Mouse (Mus musculus) MEL-GATA-1-ER (cell line): ENCODE measurements around the gene Dnah11.
A peak's percentile ranks its signal among the peaks of the same experiment; 100 is the strongest.
"Not testable (repeated sequence)": the region's sequence is repeated elsewhere in the genome, so short reads cannot be mapped to it uniquely, and the experiment has no call there.

Experiments
- DNase-seq: peaks from one replicate; pipeline ENCODE4 v3.0.0-alpha.2; 2012; ENCODE audit warnings: low read depth; ENCODE audit errors: extremely low read depth

Gene Dnah11

DNA sequence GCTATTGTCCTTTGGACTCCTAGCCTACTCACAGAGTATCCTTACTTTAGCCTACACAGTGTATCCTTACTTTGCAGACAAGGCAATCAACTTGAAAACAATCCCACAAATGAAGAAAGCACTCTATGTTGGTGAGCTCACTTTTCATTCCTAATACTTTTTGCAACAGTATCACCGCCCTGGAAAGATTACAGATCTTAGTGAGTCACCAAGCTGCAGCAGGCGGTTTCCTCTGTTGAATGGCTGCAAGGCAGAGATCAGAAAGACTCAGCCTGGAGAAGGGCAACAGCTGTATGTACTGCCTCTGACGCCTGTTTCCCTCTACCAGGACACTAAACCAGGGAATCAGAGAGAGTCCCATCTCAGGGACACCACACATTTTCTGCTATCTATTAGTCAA is 218.5 kb downstream of the Dnah11 start:
- DNase-seq = no peak

DNA sequence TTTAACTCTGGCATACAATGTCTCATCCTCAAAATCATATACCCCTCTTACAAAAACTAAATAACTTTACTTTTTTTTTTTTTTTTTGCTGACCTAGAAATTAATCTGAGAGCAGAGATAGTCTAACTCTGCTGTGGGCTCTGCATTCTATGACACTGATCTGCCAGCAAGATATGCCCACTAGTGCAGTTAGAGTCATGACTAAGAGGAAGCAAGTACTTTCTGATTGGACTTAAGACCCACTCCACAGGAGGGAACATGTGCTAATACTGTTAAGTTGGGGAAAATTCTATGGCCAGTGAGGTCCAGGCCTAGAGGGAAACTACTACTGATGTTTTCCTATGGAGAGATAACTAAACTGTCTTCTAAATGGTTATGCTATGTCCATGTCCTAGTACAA is 225.1 kb downstream of the Dnah11 start:
- DNase-seq = no peak

DNA sequence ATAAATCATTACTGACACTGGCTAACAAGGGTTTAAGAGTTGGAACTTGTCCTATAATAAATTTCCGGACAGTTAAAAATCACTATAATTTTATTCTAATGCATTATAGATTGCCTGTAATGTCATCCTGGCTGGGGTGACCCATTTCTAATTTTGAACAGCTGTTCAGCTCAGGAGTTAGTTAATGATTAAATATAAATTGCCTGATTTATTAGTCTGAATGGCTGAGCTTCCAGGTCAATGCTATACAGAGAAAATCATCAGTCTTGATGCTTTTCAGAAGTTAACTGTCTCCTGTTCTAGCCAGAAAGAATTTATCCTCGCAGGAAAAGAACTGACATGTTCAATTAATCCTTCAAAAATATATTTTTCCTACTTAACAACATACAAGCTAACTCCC is 236.1 kb downstream of the Dnah11 start:
- no peak for DNase-seq

DNA sequence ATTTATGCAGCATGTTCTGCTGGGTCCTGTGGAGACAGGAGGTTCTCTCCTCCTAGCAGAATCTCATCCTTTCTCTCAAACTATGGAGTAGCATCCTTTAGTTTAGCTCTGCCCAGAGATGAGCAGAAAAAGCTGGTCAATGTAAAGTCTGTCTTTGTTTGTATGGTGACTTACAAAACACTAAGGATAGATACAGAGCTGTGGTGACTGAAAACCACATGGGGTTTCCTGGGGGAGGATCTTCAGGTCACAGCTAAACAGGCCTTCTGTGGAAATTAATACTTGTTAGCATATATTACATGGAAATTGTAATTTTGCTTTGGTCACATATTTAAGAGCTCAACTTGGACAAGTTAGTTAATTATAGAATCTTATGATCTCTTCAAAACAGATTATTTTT is 239.6 kb downstream of the Dnah11 start:
- no peak for DNase-seq

DNA sequence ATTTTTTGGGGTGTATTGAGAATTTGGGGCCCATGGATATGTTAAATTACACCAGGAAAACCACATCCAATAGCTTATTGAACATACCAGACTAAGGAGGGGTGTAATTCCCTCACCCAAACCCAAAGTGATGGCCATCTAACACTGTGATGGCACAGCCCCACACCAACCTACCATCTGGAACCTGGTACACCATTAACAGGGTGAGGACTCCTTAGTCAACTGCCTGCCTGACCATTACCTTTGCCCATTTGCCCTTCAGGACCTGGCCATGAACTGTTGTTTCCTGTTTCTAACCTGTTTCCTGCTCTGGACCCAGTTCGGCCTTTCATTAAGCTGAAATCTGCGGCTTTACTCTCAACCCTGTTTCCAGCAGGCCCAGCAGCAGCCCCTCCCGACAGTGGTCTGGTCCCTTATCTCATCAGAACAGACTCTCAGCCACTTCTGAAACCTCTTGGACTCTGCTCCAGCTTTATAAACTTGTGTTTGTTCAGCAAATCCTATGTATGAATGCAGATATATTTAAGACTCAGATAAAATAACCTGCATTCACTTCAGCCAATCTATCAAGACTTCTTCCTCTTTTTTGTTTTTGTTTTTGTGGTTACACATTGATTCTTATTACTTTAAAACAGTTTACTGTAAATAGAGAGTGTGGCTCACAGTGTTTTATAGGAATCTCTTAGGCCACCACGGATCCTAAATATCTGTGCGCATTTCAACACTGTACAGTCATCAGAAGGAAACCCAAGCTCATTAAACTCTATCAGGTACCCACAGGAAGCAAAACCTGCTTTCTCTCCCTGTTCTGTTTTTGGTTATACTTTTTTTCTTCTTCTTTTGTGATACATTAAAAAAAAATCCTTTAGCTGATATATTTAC is 251.8 kb downstream of the Dnah11 start:
- peak; percentile 25 for DNase-seq

DNA sequence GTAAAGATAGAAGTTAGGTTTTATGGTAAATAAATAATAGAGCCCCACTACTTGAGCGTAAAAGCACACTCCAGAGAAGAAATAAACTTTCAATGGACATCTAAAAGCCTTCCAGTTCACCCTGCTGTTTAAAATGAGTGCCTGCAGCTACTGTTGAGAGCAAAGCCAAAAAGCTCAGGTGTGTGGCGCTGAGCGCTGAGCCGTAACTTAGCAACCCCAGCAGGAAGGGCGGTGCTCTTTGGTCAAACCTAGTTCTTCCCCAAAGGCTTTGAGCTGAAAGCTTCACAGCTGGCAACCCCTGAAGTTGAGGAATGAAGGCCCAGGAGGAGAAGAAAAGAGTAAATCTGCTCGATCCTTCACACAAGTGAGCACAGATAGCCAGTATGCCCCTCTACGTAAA is 256.9 kb downstream of the Dnah11 start:
- DNase-seq = no peak

DNA sequence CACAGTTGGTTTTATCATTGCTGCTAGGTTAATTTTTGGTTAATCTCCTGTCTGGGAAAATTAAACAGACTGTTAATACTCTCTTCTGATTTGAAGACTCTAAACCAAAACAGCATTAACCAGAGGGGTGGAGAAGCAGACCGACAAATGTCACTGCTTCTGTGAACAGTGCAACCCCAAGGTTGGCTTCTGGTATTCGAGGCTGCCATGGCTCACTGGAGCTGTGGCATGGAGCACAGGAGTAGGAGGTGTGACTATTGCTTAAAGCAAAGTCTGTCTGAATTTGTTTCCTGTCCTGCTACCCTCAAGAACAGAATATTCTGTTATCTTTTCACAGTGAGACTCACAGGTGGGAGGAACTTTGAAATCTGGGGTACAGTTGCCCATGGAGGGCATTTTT is 260.6 kb downstream of the Dnah11 start:
- DNase-seq = no peak

DNA sequence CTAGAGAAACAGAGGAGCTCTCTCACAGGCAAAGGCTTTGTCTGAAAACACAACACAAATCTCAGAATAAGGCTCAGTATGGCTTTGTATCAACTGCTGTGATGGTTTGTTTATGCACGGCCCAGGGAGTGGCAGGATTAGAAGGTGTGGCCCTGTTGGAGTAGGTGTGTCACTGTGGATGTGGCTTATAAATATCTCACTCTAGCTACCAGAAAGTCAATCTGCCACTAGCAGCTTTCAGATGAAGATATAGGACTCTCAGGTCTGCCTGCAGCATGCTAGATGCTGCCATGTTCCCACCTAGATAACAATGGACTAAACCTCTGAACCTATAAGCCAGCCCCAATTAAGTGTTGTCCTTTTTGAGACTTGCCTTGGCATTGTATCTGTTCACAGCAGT is 266.8 kb downstream of the Dnah11 start:
- no peak for DNase-seq

DNA sequence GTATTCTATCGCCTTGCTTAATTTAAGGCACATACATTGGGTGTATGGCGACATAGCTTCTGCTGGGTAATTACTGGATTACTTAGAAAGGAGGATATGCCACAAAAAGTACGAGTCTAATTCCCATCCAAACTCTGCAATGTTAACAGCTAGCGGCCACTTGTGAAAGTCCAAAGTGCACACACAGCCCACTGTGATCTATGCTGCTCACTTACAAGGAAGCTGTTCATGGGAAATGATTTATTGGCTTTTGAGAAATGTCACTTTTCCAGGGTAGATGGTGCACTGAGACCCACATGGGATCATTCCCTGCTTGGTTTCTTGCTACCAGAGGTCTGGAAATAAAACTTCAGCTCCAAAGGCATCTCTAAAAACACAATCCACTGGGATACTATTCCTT is 269.1 kb downstream of the Dnah11 start:
- DNase-seq = no peak

DNA sequence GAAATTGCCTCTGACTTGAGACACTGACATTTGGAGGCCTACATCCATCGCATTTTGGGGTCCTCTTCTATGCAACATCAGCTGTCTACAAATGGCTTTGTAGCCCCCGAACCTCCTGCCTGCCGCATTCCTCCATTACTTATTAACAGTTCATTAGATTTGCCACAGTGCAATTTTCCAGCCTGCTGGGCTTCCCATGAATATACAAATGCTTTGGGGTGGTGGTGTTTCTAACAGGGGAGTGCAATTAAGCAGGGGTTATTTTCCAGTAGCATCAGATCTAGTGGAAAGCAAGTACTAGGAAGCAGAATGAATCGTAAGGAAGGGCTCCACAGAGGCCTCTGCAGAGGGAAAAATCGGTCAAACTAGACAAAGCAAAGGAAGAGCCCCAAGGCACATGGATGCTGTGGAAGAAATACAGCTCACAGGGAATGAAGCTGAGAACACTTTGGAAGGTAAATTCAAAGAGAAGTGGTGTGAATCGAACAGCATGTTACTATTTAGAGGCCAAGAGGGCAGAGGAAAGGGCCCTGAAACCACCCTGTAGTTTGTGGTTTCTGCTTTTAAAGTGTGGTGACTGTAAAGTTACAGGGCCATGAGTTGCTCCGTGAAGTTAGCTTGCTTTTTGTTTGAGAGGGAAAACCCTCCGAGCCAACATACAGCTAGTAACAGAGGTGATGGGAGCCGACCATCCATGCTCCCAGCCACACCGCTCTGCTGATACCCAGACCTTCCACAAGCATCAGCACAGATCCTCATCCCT is 282.8 kb downstream of the Dnah11 start:
- no peak for DNase-seq

DNA sequence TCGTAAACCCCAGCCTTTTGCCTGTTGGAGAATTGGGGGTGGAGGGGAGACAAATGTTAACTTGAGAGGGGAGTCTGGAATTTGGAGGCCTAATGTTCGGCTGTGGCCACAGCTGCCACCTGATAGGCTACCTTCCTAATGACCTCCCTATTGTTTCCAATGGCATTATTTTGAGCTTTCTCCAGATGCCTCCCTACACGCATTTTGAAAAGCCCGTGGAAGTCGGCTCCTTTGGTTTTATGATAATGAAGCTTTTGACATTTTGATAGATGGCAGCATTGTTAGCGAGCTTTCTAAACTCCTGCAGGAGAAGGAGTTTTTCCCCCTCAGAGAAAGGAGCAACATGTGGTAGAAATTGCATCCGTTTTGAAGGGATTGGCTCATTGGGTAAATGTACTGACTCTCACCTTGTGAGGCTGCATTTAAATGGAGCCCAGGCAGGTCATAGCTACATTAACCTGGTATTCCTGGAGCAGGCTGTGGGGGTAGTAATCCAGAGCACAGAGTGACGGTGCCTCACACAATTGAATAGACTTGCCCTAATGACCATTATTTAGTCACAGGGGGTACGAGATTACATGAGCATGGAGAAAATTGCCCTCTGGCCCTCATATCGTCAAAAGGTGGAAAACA is 284.1 kb downstream of the Dnah11 start:
- no peak for DNase-seq

DNA sequence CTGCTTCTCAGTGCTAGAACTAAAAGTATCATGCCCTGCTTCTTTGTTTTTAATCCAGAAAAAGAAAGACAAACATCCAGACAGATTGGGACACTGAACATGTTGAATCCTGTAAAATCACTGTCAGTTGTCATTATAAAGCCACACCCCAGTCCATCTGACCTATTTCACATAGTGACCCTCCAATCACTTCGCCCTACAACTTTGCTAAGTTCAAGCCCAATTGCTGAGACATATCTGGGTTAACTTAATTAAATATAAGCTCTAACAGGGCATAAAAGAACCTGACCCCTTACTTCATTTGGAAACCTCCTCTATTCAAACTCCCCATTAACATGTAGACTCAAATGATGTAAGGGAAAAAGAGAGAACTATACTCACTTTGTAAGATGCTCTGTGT is 287.4 kb downstream of the Dnah11 start:
- no peak for DNase-seq

DNA sequence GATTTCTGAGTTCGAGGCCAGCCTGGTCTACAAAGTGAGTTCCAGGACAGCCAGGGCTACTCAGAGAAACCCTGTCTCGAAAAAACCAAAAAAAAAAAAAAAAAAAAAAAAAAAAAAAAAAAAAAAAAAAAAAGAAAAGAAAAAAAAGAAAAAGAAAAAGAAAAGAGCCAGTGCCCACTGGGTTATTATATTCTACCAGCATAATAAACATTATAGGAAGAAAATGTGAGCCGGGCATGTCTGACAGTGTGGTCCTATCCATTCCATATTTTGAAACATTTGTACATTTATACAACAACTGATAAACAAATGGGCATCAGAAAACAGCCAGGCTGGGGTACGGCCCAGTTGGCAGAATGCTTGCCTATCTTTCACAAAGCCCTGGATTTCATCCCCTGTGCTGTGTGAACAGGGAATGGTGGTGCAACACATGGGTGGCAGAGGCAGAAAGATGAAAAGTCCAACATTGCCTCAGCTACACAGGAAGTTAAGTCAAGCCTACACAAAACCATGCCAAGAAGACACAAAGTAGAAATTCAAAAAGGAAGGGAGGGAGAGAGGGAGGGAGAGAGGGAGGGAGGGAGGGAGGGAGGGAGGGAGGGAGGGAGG is 293.5 kb downstream of the Dnah11 start:
- not testable (repeated sequence) for DNase-seq

DNA sequence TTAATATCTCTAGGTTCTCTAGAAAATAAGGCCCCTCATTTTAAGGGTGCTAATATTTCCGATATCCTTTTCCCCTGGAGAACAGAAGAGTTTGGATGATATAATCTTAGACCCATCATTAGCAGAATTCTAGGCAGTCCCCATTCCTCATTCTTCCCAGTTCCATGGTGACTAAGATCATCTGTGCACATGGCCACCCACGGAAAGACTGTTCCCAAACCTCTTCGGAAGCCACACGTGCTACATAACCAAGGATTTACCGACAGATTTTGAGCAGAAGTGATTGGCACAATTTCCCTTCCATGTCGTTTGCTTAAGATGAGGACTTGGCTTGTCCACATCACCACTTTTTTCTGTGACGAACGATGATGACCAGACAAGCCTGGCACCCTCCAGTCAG is 295.2 kb downstream of the Dnah11 start:
- no peak for DNase-seq

DNA sequence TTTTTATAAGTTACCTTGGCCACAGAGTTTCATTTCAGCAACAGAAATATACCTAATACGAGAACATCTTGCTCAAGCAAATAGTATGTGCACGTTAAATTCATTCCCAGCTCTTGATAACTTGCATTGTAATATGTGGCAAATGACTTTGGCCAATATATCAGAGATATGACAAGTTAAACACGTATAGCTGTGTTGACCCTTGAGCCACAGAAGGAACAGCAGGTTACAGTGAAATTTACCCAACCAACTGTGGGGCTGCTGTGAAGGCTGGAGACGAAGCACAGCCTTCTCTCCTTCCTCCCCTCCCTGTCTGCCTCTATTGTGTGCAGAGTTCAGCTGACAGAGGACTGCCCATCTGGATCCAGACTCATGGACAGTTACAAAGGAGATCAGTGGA is 297.5 kb downstream of the Dnah11 start:
- not testable (repeated sequence) for DNase-seq

DNA sequence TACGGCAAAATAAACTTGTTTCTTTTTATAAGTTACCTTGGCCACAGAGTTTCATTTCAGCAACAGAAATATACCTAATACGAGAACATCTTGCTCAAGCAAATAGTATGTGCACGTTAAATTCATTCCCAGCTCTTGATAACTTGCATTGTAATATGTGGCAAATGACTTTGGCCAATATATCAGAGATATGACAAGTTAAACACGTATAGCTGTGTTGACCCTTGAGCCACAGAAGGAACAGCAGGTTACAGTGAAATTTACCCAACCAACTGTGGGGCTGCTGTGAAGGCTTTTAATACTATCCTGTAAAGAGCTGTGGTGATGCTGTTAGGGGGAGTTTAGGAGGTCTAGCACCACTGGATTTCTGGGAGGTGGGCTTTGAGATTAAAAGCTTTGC is 298.0 kb downstream of the Dnah11 start:
- DNase-seq = not testable (repeated sequence)

DNA sequence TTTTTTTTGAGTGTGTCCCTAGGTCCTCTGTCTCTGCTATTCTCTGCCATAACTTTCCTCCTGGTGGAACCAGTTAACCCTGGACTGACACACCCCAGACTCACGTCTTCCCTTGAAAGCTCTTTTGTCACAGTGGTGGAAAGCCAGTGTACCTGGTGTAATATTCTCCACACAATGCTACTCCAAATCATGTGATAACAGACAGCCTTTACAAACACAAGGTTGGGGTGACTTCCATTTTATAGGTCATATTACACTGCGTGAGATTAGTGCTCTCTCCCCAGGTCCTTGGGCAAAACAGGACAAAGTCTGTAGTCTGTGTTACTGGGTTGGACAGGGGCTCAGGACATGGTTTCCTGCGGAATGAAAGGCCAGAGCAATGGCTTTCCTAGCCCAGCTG is 311.4 kb downstream of the Dnah11 start:
- no peak for DNase-seq

DNA sequence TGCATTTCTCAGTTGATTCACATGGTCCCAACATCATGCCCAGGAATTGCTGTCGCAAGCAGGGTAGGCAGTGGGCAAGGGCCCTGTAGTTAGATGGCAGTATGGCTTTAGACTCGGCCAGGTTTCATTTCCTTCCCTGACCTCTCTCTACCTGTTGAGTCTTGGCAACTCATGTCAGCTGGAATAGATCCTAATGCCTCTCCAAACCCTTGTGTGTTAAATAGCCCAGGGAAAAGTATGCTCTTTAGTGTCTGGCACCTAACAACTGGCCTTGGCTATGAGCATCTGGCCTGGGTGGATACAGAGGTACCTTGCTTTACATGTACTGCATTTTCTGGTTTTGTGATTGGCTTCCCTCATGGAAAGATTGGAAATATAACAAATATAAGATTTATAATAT is 314.2 kb downstream of the Dnah11 start:
- no peak for DNase-seq

DNA sequence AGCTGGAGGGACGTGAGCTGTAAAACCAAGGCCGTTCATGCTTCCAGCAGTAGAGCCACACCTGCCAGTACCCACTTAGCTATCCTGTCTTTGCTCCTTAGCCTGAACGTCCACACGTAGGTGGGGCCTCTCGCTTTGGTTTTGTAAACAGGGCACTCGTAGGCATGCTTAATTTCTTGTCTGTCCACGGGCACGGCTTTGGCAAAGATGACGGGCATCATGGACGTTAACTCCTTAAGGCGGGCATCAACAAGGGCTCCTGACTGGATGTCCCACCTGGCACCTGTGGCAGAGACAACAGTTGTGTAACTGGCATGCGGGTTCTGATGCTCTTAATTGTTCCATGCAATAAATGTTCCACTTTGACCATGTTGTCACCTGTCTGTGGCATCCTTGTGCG is 320.5 kb downstream of the Dnah11 start:
- no peak for DNase-seq

DNA sequence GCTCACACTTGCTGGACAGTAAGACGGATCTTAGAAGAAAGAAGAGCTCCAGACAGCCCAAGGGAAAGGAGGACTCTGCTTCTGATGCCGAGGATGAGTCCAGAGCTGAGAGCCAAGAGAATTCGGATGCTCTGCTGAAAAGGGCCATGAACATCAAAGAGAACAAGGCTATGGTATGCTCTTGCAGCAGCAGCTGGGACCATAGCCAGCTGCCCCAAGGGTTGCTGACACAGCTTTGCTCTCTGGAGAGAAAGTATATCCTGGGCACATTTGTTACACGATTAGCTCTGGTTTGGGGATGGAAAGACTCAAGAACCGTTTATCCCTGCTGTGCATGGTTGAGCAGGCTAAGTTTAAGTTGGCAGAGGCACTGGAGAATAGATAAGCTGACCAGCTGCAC is 326.6 kb downstream of the Dnah11 start:
- no peak for DNase-seq

DNA sequence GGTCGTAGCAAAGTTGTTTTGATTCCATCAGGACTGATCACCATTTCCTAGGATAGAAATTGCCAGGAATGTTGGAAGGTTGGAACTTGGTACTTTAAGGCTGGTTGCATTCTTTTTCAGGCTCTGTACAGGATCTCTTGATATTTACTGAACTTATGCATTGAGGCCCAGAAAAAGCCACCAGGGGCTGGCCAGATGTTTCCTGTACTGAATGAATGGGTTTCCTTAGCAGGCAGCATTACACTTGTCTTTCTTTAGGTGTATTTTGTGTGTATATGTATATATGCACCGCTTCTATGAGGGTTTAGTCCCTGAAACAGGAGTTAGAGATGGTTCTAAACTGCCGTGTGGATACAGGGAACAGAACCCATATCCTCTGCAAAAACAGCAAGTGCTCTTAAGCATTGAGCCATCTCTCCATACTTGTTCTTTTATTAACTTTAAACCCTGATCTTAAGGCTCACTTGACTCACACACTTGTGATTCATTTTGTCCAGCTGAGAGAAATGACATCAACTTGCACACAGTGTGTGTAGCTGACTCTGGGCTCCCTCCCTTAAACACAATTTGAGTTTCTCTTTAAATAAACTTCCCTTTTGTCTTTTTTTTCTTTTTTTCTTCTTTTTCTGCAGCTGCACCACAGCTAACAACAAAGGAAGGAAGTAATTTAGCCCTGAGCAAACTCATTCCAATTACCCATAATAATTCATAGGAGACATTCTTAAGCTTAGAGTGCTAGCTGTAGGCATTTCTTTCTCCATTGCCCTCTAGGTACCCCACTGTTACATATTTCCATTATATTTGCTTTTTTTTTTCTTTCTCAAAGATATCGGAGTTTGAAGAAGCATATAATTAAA is 330.9 kb downstream of the Dnah11 start:
- no peak for DNase-seq
